Mouse (Mus musculus) heart, adult 2 months (tissue): ENCODE data around the gene Man1a2. TPM values are rescaled to one million over a fixed set of nuclear protein-coding genes. Genes with fewer than 3 reads are reported as not detected.

Experiments used
- DNase-seq, 2 experiments: peaks; one replicate each; pipeline ENCODE4 v3.0.0; 2021
- H3K27ac ChIP-seq: fragments of 200-600 bp; 2 replicates; pipeline ENCODE4 v1.8.1; 2022
- H3K27me3 ChIP-seq: fragments of 200-500 bp; 2 replicates; pipeline ENCODE4 v1.6.1; 2012; ENCODE audit warnings: mild to moderate bottlenecking, low read length, inconsistent platforms, mixed read lengths; ENCODE audit not compliant: control insufficient read depth, insufficient read depth
- H3K36me3 ChIP-seq: fragments of 200-500 bp; 2 replicates; pipeline ENCODE4 v1.6.1; 2012; ENCODE audit warnings: low read length, inconsistent platforms; ENCODE audit not compliant: control insufficient read depth, insufficient read depth
- H3K4me1 ChIP-seq: fragments of 200-500 bp; 2 replicates; pipeline ENCODE4 v1.6.1; 2011; ENCODE audit warnings: low read length; ENCODE audit not compliant: control insufficient read depth, insufficient read depth
- H3K4me3 ChIP-seq: fragments of 200-600 bp; 2 replicates; pipeline ENCODE4 v1.8.1; 2022
- H3K79me2 ChIP-seq: fragments of 200-500 bp; replicated peaks from 2 replicates; pipeline ENCODE4 v1.6.1; 2012; ENCODE audit warnings: mild to moderate bottlenecking, inconsistent platforms, low read length, moderate library complexity, mixed read lengths; ENCODE audit not compliant: control insufficient read depth, insufficient read depth
- H3K9ac ChIP-seq: fragments of 200-500 bp; 2 replicates; pipeline ENCODE4 v1.6.1; 2012; ENCODE audit warnings: low read depth, mild to moderate bottlenecking, control low read depth, inconsistent platforms, low read length, mixed read lengths
- CTCF ChIP-seq: fragments of 200-600 bp; IDR thresholded peaks from 2 replicates; pipeline ENCODE4 v1.8.1; 2022; ENCODE audit warnings: antibody characterized with exemption, mild to moderate bottlenecking, moderate library complexity
- EP300 ChIP-seq: fragments of 200-500 bp; IDR thresholded peaks from 2 replicates; pipeline ENCODE4 v1.6.1; 2011; ENCODE audit warnings: low read depth, low read length, control low read depth; ENCODE audit not compliant: insufficient read depth
- POLR2A ChIP-seq: fragments of 200-500 bp; IDR thresholded peaks from 2 replicates; pipeline ENCODE4 v1.6.1; 2011; ENCODE audit warnings: mild to moderate bottlenecking, low read depth, low read length, control low read depth; ENCODE audit not compliant: insufficient read depth
- WGBS: fragments of 180-500 bp; shearing (Covaris S2); methylation state at CpG from one replicate; pipeline ENCODE4 v1.1.7; 2018; 5-methylcytosine and 5-hydroxymethylcytosine counted together
- intact Hi-C: fragments of 180-260 bp; cut with DNase I; formaldehyde crosslinking; loops from one replicate; pipeline ENCODE4 v1.15.1; 2025
- polyA plus RNA-seq: library from polyadenylated mRNA; depleted of rRNA; stranded (reverse); fragments of >200 nt; gene quantifications from 2 replicates; pipeline ENCODE4 v1.2.3, GENCODE M21; 2012
- total RNA-seq, 2 experiments: library from RNA; stranded (reverse); gene quantifications; 2 replicates each; pipeline ENCODE4 v1.2.3; 2021

Man1a2 gene
- total and polyA plus RNA-seq, 3 experiments = 3.8 to 49.8 (median 48.0) TPM

DNA sequence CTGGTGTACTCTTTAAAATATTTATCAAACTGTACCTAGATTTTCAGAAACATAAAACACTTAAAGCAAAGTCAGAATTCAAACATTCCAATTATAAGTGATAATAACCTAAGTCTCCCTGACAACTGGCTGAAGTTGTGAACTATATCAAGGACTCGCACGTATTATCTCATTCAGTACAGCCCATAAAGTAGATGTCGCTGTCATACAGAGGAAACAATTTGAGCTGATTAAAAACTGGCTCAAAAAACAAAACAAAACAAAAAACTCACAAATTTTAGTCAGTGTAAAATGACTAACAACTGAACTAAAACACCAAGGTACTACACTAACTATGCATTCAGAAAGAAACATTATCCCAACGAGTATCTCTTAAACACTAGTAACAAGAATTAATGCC is 3.0 kb downstream of the Man1a2 start:
- no peak for TF ChIP-seq POLR2A
- no peak for TF ChIP-seq EP300
- TF ChIP-seq CTCF = no peak
- 14% methylated on average over 4 of the region's 4 CpGs for WGBS
- Histone ChIP-seq H3K27ac (peak overlapping the region; percentile 87), H3K27me3 (no peaks in the 10 kb centered on the region), H3K79me2 (peaks cover 5% of the 10 kb centered on the region; the same call in 1 of the 2 replicates), H3K36me3 (peaks cover 2% of the 10 kb centered on the region; the same call in 1 of the 2 replicates), H3K4me3 (peak overlapping the region; percentile 71), H3K4me1 (peaks cover 7% of the 10 kb centered on the region; the same call in 1 of the 2 replicates), H3K9ac (no peak overlapping the region)
- no peak for DNase-seq
- intact Hi-C loops = loop anchor here (1.0 to 5.0 kb wide), 2 partner anchors 66 to 115 kb away; no protein-coding TSS in a partner anchor

DNA sequence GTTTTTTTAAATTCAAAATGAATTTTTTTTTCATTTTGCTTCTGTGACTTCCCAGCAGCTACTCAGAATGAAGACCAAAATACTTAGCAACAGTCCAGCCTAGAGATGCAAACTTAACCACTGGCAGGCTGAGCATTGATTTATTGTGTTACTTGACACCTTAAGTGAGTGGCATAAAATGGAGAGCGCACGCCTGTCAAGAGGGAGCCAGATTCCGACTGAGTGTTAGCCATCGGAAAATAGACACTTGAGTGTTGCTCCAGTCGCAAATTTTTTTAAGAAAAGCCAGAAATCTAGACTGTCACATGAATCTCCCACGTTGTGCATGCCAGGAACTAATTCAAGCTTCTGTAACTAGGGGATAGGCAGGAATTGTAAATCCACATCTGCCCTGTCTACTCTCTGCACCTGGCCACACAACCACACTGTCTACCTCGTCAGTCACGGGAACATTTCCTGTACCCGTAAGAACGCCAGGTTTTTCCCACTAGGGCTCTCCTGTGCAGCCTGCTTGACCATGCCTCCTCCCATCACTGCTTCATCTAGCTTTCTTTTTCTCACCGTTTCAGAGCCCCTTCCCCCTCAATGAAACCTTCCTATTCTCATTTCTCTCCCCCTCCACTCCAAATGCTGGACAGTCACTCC is 3.7 kb downstream of the Man1a2 start:
- WGBS = 32% methylated on average over 11 of the region's 11 CpGs
- Histone ChIP-seq H3K36me3 (peaks cover 2% of the 10 kb centered on the region; the same call in 1 of the 2 replicates), H3K27me3 (no peaks in the 10 kb centered on the region), H3K4me1 (peaks cover 7% of the 10 kb centered on the region; the same call in 1 of the 2 replicates), H3K79me2 (peaks cover 5% of the 10 kb centered on the region; the same call in 1 of the 2 replicates), H3K9ac (no peak overlapping the region), H3K4me3 (peak overlapping the region; percentile 13), H3K27ac (peak overlapping the region; percentile 87)
- TF ChIP-seq EP300 (no peak), POLR2A (no peak), CTCF (no peak)
- intact Hi-C loops = loop anchor here (1.0 to 5.0 kb wide), 2 partner anchors 67 to 114 kb away; no protein-coding TSS in a partner anchor
- DNase-seq = no peak

DNA sequence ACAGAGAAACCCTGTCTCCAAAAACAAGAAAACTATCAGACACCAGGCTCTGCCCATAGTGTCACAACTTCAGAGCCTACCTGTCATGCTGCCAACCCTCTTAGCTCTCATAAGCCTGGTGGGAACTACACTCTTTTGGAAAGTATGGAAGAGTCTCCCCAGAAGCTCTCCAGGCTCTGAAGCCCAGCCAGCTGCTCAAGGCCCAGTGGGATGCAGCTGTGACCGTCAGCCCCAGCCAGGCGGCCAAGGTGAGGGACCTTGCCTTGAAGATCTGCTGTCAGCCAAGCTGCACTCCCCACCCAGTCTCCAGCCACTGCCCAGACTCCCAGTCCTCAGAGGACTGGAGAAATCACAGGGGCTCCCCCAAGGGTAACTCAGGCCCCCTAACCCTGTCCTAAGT is 5.1 kb downstream of the Man1a2 start:
- H3K36me3 ChIP-seq = peaks cover 3% of the 10 kb centered on the region
- no peak overlapping the region for H3K4me3 ChIP-seq
- H3K27ac ChIP-seq = no peak overlapping the region
- no peaks in the 10 kb centered on the region for H3K27me3 ChIP-seq
- H3K4me1 ChIP-seq = peaks cover 8% of the 10 kb centered on the region; the same call in 1 of the 2 replicates
- intact Hi-C loops = loop anchor here (5.0 kb wide), 1 partner anchor 113 kb away; no protein-coding TSS in a partner anchor
- H3K79me2 ChIP-seq = peaks cover 7% of the 10 kb centered on the region; the same call in 1 of the 2 replicates
- no peak overlapping the region for H3K9ac ChIP-seq
- WGBS = 51% methylated on average over 2 of the region's 2 CpGs
- peak; percentile 17 to 26 for DNase-seq
- TF ChIP-seq CTCF = no peak
- TF ChIP-seq POLR2A = no peak
- no peak for TF ChIP-seq EP300

DNA sequence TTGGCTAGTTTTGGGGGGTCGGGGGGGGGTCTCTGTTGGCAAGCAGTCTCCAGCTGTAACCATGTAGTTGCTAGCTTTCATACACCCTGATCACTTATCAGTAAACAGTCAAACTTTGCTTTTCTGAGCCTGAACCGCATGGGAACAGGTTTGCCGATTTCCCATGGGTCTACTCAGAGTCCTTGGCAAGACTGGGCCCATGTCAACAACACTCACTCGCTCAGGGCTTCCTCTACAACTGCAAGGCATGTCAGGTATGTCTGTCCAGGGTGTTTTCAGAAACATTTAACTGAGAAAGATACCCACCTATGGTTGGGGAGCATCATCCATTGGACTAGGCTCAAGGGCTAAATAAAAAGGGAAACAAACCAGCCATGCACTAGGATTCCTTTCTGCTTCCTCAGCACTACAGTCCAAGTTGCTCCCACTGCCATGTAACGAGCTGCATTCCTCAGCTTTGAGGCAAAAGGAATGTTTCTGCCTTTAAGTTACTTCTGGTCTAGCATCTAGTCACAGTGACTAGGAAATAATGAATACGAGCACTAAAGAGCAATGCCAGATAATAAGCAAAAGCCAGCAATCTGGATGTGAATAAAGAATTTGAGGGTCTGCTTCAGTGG is 6.2 kb downstream of the Man1a2 start:
- H3K36me3 ChIP-seq = peaks cover 7% of the 10 kb centered on the region
- intact Hi-C loops = no loop called here
- DNase-seq = no peak
- TF ChIP-seq EP300 (no peak), CTCF (no peak), POLR2A (no peak)
- no peak overlapping the region for H3K4me3 ChIP-seq
- no peak overlapping the region for H3K9ac ChIP-seq
- no peak overlapping the region for H3K27ac ChIP-seq
- no peaks in the 10 kb centered on the region for H3K27me3 ChIP-seq
- 65% methylated on average over 6 of the region's 6 CpGs for WGBS
- H3K79me2 ChIP-seq = peaks cover 8% of the 10 kb centered on the region; the same call in 1 of the 2 replicates
- H3K4me1 ChIP-seq = peaks cover 11% of the 10 kb centered on the region

DNA sequence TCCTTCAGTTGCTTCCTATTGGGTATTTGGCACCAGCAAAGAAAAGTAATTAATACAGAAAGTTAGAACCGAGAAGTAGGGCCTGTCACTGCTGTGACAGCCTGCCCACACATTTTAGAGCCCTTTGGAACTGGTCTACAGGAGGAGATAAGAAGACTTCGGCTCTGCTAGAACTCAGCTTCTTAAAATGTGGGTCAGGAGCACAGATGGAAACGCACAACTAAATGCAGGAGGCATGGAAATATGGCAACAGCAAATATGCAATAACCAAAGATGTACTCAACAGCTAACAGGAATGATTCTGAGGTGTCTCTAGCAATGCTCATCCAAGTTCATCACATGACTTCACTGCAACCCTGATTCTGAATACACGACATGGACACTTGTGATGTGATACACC is 10.2 kb downstream of the Man1a2 start:
- no peak overlapping the region for H3K4me3 ChIP-seq
- no peak for DNase-seq
- peaks cover 7% of the 10 kb centered on the region for H3K4me1 ChIP-seq
- intact Hi-C loops = no loop called here
- no peak overlapping the region for H3K27ac ChIP-seq
- TF ChIP-seq CTCF (no peak), EP300 (no peak), POLR2A (no peak)
- H3K79me2 ChIP-seq = peaks cover 10% of the 10 kb centered on the region; the same call in 1 of the 2 replicates
- no peak overlapping the region for H3K9ac ChIP-seq
- H3K36me3 ChIP-seq = peaks cover 7% of the 10 kb centered on the region
- WGBS = 42% methylated on average over 4 of the region's 4 CpGs
- H3K27me3 ChIP-seq = no peaks in the 10 kb centered on the region

DNA sequence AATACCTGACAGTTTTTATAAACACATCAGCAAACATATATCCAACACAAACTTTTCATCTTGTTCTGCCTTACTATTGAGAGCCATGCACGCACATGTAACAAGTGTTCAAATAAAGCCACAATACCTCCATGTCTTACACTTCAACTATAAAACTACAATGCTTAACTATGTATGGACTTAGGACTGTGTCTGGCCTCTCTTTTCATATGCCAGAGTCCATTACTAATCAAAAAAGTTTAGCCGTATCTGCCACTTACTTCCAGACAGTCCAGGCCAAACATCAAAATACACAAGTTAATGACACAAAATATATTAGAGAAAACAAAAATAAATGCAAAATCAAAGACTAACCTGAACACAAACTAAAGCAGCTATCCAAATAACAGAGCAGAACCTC is 14.9 kb downstream of the Man1a2 start:
- H3K36me3 ChIP-seq = peaks cover 7% of the 10 kb centered on the region

More for the DNA sequence above, 14.9 kb downstream of the Man1a2 start:
- Histone ChIP-seq H3K27ac (no peak overlapping the region), H3K9ac (no peak overlapping the region), H3K79me2 (peaks cover 8% of the 10 kb centered on the region), H3K4me3 (no peak overlapping the region), H3K27me3 (no peaks in the 10 kb centered on the region), H3K4me1 (peaks cover 4% of the 10 kb centered on the region)
- intact Hi-C loops = no loop called here
- 85% methylated on average over 2 of the region's 2 CpGs for WGBS
- TF ChIP-seq POLR2A (no peak), EP300 (no peak), CTCF (no peak)
- no peak for DNase-seq
